Mouse (Mus musculus) liver, postnatal 0 days (tissue): ENCODE data around the gene Mgat5b.
"Not testable (repeated sequence)": the region's sequence is repeated elsewhere in the genome, so short reads cannot be mapped to it uniquely, and the experiment has no call there.

Experiments used
- CTCF ChIP-seq: sonication (generic); IDR thresholded peaks from 2 replicates; pipeline ENCODE4 v1.5.1; 2016; ENCODE audit warnings: antibody characterized with exemption, low read depth
- EP300 ChIP-seq: IDR thresholded peaks from 2 replicates; pipeline ENCODE4 v1.6.1; 2016; ENCODE audit warnings: antibody characterized with exemption, low read depth, mild to moderate bottlenecking

DNA sequence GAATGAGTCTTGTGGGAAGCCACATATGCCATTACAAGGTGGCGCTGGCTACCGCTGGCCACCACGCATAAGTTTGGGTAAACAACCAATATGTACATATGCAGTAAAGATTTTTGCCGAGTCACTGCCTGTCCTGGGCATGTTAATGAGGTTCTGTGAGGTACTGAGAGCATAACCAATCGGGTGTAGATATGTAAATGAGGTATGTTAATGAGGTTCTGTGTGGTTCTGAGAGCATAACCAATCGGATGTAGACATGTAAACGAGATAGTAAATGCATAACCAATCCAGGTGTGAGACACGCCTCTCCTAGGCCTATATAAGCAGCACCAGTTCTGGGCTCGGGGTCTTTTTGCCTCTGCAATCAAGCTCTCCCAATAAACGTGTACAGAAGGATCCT lies 16.1 kb upstream of the Mgat5b start:
- not testable (repeated sequence) for TF ChIP-seq CTCF, EP300
